Mouse (Mus musculus): ENCODE measurements around the gene Vkorc1. TPM values are rescaled to one million over a fixed set of nuclear protein-coding genes. Genes with fewer than 3 reads are reported as not detected.

Gene Vkorc1
- total RNA-seq, 2 experiments from 2014 or later: 5.9 to 24.3 TPM

DNA sequence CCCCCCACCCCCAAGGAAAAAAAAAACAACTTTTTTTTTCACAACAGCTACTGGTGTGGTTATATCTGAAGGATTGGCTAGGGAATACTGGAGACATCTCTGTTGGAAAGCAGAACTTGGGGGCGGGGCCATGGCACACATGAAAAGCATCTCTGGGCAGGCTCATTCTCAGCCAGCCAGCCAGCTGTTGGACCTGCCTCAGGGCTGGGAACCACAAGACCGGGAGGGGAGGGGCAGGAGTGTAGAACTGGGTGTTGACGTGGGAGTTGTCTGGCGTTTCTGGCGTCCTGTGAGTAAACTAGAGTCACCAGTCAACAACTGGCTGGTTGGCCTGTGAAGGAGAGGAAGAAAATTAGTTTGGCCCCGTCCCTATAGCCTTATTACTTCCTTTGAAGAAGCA, 9.5 kb downstream of the Vkorc1 start:
- no peak for ATAC-seq (replicated peaks; ENCODE audit: low FRiP score, poor library complexity, severe bottlenecking)

- no peak for ATAC-seq (replicated peaks; ENCODE audit: low FRiP score, poor library complexity, severe bottlenecking)
Observed at GRCm38 (mm10) chr7:127880431-127880830, 15.0 kb downstream of the Vkorc1 start.

DNA sequence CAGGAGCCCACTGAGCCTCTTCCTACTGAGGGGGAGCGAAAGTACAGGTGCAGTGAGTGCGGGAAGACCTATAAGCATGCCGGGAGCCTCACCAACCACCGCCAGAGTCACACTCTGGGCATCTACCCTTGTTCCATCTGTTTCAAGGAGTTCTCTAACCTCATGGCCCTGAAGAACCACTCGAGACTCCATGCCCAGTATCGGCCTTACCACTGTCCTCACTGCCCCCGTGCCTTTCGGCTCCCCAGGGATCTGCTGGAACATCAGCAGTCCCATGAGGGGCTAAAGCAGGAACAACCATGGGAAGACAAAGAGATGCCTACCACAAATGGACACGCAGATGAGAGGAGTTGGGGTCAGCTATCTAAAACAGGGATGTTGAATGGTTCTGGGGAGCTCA, 16.1 kb downstream of the Vkorc1 start:
- ATAC-seq (replicated peaks; ENCODE audit: low FRiP score, poor library complexity, severe bottlenecking): no peak

GRCm38 (mm10) chr7:127876467-127877348, 18.7 kb downstream of the Vkorc1 start, which contains the start of gene Zfp668:
Gene Zfp668, minus strand, starts transcription at chr7:127876828.
- ATAC-seq (replicated peaks; ENCODE audit: low FRiP score, poor library complexity, severe bottlenecking): peak; percentile 87

DNA sequence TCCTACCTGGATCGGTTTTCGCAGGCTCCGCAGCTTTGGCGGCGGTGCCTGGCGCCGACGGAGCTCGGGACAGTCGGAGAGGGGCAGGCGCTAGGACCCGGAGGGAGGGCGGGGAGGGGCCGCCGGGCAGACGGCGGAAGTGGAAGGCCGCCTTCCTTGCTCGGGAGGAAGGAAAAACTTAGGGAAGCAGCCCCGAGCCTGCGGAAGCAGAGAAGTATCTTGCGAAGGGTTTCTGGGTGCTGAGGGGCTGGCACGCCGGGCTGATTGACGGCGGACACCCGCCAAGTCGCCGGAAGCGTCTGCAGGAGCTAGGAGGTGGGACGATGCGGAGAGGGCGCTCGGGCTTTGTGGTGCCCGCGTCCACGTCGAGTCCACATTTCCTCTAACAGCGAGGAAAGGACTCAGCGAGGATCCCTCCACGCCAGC, 19.4 kb downstream of the Vkorc1 start, which contains the start of gene Zfp646:
Zfp646 (plus strand) TSS at position 181 of the 426 bp plus-strand sequence.
- ATAC-seq (replicated peaks; ENCODE audit: low FRiP score, poor library complexity, severe bottlenecking): peak; percentile 64

GRCm38 (mm10) chr7:127875627-127876001, 19.8 kb downstream of the Vkorc1 start:
- ATAC-seq (replicated peaks; ENCODE audit: low FRiP score, poor library complexity, severe bottlenecking): peak; percentile 57

GRCm38 (mm10) chr7:127874812-127875626, 20.4 kb downstream of the Vkorc1 start:
- ATAC-seq (replicated peaks; ENCODE audit: low FRiP score, poor library complexity, severe bottlenecking): peak; percentile 41

GRCm38 (mm10) chr7:127870136-127870821, 25.1 kb downstream of the Vkorc1 start:
- ATAC-seq (replicated peaks; ENCODE audit: low FRiP score, poor library complexity, severe bottlenecking): no peak

GRCm38 (mm10) chr7:127869149-127869810, 26.1 kb downstream of the Vkorc1 start:
- ATAC-seq (replicated peaks; ENCODE audit: low FRiP score, poor library complexity, severe bottlenecking): no peak

DNA sequence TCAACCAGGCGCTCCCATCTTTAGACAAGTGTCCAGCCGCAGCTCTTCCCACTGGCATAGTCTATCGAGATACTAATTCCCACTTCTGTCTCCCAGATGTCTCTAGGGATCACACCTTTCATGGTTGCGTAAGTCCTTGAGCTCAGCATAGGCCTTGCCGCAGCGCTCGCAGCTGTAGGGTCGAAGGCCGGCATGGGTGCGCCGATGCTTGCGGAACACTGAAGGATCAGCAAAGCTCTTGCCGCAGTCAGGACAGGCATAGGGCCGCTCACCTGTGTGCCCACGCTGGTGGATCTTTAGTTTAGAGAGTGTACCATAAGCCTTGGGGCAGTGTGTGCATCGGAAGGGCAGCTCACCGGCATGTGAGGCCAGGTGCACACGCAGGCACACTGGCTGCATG, 27.8 kb downstream of the Vkorc1 start:
- ATAC-seq (replicated peaks; ENCODE audit: low FRiP score, poor library complexity, severe bottlenecking): no peak

GRCm38 (mm10) chr7:127866434-127866833, 29.0 kb downstream of the Vkorc1 start:
- ATAC-seq (replicated peaks; ENCODE audit: low FRiP score, poor library complexity, severe bottlenecking): no peak

DNA sequence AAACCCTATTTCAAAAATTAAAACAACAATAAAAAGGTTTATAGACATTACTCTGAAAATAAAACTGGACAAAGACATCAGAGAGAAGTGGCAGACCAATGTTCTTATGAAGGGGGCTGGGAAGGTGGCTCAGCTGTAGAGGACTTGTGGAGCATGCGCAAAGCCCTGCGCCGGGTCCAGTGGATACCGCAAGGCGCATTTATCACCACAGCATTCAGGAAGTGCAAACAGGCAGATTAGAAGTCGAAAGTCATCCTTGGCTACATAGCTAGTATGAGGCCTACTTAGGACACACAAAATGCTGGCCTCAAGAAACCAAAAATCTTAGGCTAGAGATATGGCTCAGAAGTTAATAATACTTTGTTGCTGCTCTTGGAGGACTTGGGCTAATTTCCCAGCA, 37.2 kb downstream of the Vkorc1 start:
- ATAC-seq (replicated peaks; ENCODE audit: low FRiP score, poor library complexity, severe bottlenecking): no peak

GRCm38 (mm10) chr7:127850906-127851305, 44.5 kb downstream of the Vkorc1 start:
- no peak for ATAC-seq (replicated peaks; ENCODE audit: low FRiP score, poor library complexity, severe bottlenecking)

DNA sequence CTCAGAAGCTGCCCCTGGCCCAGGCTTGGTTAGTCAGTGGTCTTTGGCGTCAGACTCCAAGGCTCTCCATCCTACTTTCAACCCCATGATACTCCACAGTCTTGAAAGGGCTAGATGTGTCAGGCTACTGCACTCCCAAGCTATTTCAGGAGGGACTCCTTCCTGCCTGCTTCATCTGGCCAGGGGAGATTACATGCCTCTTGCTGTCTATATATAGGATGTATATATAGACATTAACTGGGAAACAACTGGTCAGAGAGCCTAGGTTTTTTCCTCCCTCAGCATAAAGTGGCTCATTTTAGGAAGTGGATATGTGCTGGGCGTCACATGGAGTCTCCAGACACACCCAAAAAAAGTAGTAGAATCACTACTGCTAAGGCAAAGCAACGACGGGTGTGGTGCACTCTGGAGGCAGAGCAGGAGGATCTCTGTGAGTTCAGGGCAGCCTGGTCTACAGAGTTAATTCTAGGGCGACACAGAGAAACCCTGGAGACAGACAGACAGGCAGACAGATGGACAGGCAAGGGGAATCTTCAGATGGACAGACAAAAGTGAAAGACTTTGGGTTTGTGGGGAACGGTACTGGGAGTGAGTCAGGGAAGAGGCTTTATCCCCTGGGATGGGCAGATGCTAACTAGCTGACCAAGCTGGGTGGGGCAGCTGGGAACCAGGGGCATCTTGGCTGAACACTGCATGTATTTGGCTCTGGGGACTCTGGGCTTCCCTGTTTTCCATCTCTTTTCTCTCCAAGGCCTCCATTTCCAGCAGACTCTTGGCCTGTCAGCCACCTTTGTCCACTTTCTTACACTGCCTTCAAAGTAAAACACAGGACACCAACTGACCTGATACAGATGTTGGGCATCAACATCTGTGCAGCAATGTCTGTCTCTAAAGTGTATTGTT, 45.2 kb downstream of the Vkorc1 start:
- no peak for ATAC-seq (replicated peaks; ENCODE audit: low FRiP score, poor library complexity, severe bottlenecking)

Other genes starting within 250 kb of the Vkorc1 start
- gene Bcl7c, start 186.7 kb downstream of the Vkorc1 start, total RNA-seq (2015; ENCODE audit: low replicate concordance): 4.0 and 9.6 TPM in 2 replicates
- 2.6 and 12.7 TPM in 2 replicates for gene Bcl7c, start 186.7 kb downstream of the Vkorc1 start, total RNA-seq (2017; ENCODE audit: low replicate concordance)
- not detected in 2 replicates for gene Ctf1, start 182.9 kb downstream of the Vkorc1 start, total RNA-seq (2015; ENCODE audit: low replicate concordance)
- gene Ctf1, start 182.9 kb downstream of the Vkorc1 start, total RNA-seq (2017; ENCODE audit: low replicate concordance): not detected in 2 replicates
- gene Ctf2, start 163.5 kb downstream of the Vkorc1 start, total RNA-seq (2015; ENCODE audit: low replicate concordance): not detected in 2 replicates
- not detected in 2 replicates for gene Ctf2, start 163.5 kb downstream of the Vkorc1 start, total RNA-seq (2017; ENCODE audit: low replicate concordance)
- 1.7 and 1.8 TPM in 2 replicates for gene Fbxl19, start 151.1 kb downstream of the Vkorc1 start, total RNA-seq (2015; ENCODE audit: low replicate concordance)
- gene Fbxl19, start 151.1 kb downstream of the Vkorc1 start, total RNA-seq (2017; ENCODE audit: low replicate concordance): 1.5 and 3.6 TPM in 2 replicates
- gene Orai3, start 125.8 kb downstream of the Vkorc1 start, total RNA-seq (2015; ENCODE audit: low replicate concordance): 2.5 and 5.4 TPM in 2 replicates
- gene Orai3, start 125.8 kb downstream of the Vkorc1 start, total RNA-seq (2017; ENCODE audit: low replicate concordance): 4.6 and 6.7 TPM in 2 replicates
- gene Setd1a, start 118.9 kb downstream of the Vkorc1 start, total RNA-seq (2015; ENCODE audit: low replicate concordance): 38.1 and 42.5 TPM in 2 replicates
- 14.8 and 21.3 TPM in 2 replicates for gene Setd1a, start 118.9 kb downstream of the Vkorc1 start, total RNA-seq (2017; ENCODE audit: low replicate concordance)
- gene Gm49388, start 110.0 kb downstream of the Vkorc1 start, total RNA-seq (2015; ENCODE audit: low replicate concordance): 8.6 and 10.9 TPM in 2 replicates
- gene Gm49388, start 110.0 kb downstream of the Vkorc1 start, total RNA-seq (2017; ENCODE audit: low replicate concordance): 4.5 and 10.7 TPM in 2 replicates
- 5.8 TPM in 1 of 2 replicates, not detected in the other for gene Hsd3b7, start 95.0 kb downstream of the Vkorc1 start, total RNA-seq (2015; ENCODE audit: low replicate concordance)
- 2.6 and 3.5 TPM in 2 replicates for gene Hsd3b7, start 95.0 kb downstream of the Vkorc1 start, total RNA-seq (2017; ENCODE audit: low replicate concordance)
- gene Stx4a, start 71.3 kb downstream of the Vkorc1 start, total RNA-seq (2015; ENCODE audit: low replicate concordance): 10.5 and 30.6 TPM in 2 replicates
- gene Stx4a, start 71.3 kb downstream of the Vkorc1 start, total RNA-seq (2017; ENCODE audit: low replicate concordance): 12.7 and 13.3 TPM in 2 replicates
- gene Stx1b, start 71.1 kb downstream of the Vkorc1 start, total RNA-seq (2015; ENCODE audit: low replicate concordance): not detected in 2 replicates
- 0.98 TPM in 1 of 2 replicates, not detected in the other for gene Stx1b, start 71.1 kb downstream of the Vkorc1 start, total RNA-seq (2017; ENCODE audit: low replicate concordance)
- 18.0 and 31.4 TPM in 2 replicates for gene Zfp646, start 19.4 kb downstream of the Vkorc1 start, total RNA-seq (2015; ENCODE audit: low replicate concordance)
- gene Zfp646, start 19.4 kb downstream of the Vkorc1 start, total RNA-seq (2017; ENCODE audit: low replicate concordance): 34.3 and 47.1 TPM in 2 replicates
- gene Zfp668, start 18.8 kb downstream of the Vkorc1 start, total RNA-seq (2015; ENCODE audit: low replicate concordance): 1.7 and 6.5 TPM in 2 replicates
- gene Zfp668, start 18.8 kb downstream of the Vkorc1 start, total RNA-seq (2017; ENCODE audit: low replicate concordance): 3.2 and 16.5 TPM in 2 replicates
- not detected in 2 replicates for gene Prss53, start 4.6 kb downstream of the Vkorc1 start, total RNA-seq (2015; ENCODE audit: low replicate concordance)
- gene Prss53, start 4.6 kb downstream of the Vkorc1 start, total RNA-seq (2017; ENCODE audit: low replicate concordance): 0.64 TPM in 1 of 2 replicates, not detected in the other
- gene Gm21974, start 163 bp downstream of the Vkorc1 start, total RNA-seq (2015; ENCODE audit: low replicate concordance): not detected in 2 replicates
- not detected in 2 replicates for gene Gm21974, start 163 bp downstream of the Vkorc1 start, total RNA-seq (2017; ENCODE audit: low replicate concordance)
- gene Bckdk, start 8.5 kb upstream of the Vkorc1 start, total RNA-seq (2015; ENCODE audit: low replicate concordance): 39.3 and 58.7 TPM in 2 replicates
- gene Bckdk, start 8.5 kb upstream of the Vkorc1 start, total RNA-seq (2017; ENCODE audit: low replicate concordance): 9.7 and 17.3 TPM in 2 replicates
- 8.0 and 18.0 TPM in 2 replicates for gene Kat8, start 16.9 kb upstream of the Vkorc1 start, total RNA-seq (2015; ENCODE audit: low replicate concordance)
- gene Kat8, start 16.9 kb upstream of the Vkorc1 start, total RNA-seq (2017; ENCODE audit: low replicate concordance): 12.9 and 16.7 TPM in 2 replicates
- gene Prss8, start 34.5 kb upstream of the Vkorc1 start, total RNA-seq (2015; ENCODE audit: low replicate concordance): not detected in 2 replicates
- not detected in 2 replicates for gene Prss8, start 34.5 kb upstream of the Vkorc1 start, total RNA-seq (2017; ENCODE audit: low replicate concordance)
- 3.8 TPM in 1 of 2 replicates, not detected in the other for gene Prss36, start 51.1 kb upstream of the Vkorc1 start, total RNA-seq (2015; ENCODE audit: low replicate concordance)
- not detected in 2 replicates for gene Prss36, start 51.1 kb upstream of the Vkorc1 start, total RNA-seq (2017; ENCODE audit: low replicate concordance)
- 125 and 187 TPM in 2 replicates for gene Fus, start 71.8 kb upstream of the Vkorc1 start, total RNA-seq (2015; ENCODE audit: low replicate concordance)
- gene Fus, start 71.8 kb upstream of the Vkorc1 start, total RNA-seq (2017; ENCODE audit: low replicate concordance): 81.2 and 118 TPM in 2 replicates
- 12.2 and 56.9 TPM in 2 replicates for gene Pycard, start 98.2 kb upstream of the Vkorc1 start, total RNA-seq (2015; ENCODE audit: low replicate concordance)
- 2.2 and 5.7 TPM in 2 replicates for gene Pycard, start 98.2 kb upstream of the Vkorc1 start, total RNA-seq (2017; ENCODE audit: low replicate concordance)
- not detected in 2 replicates for gene Trim72, start 108.3 kb upstream of the Vkorc1 start, total RNA-seq (2015; ENCODE audit: low replicate concordance)
- gene Trim72, start 108.3 kb upstream of the Vkorc1 start, total RNA-seq (2017; ENCODE audit: low replicate concordance): not detected in 2 replicates
- 21.8 and 24.1 TPM in 2 replicates for gene Itgam, start 167.0 kb upstream of the Vkorc1 start, total RNA-seq (2015; ENCODE audit: low replicate concordance)
- gene Itgam, start 167.0 kb upstream of the Vkorc1 start, total RNA-seq (2017; ENCODE audit: low replicate concordance): 16.9 and 19.8 TPM in 2 replicates
- not detected in 2 replicates for gene Gm49368, start 167.1 kb upstream of the Vkorc1 start, total RNA-seq (2015; ENCODE audit: low replicate concordance)
- not detected in 2 replicates for gene Gm49368, start 167.1 kb upstream of the Vkorc1 start, total RNA-seq (2017; ENCODE audit: low replicate concordance)
- 0.42 and 1.1 TPM in 2 replicates for gene Itgax, start 233.9 kb upstream of the Vkorc1 start, total RNA-seq (2015; ENCODE audit: low replicate concordance)
- 0.83 and 1.2 TPM in 2 replicates for gene Itgax, start 233.9 kb upstream of the Vkorc1 start, total RNA-seq (2017; ENCODE audit: low replicate concordance)

Data from erythroid progenitor cell, adult 5-6 weeks (primary cell).